Mouse (Mus musculus) CH12.LX (cell line): Measurements from ENCODE around the gene Mical3. TPM values are rescaled to one million over a fixed set of nuclear protein-coding genes. Genes with fewer than 3 reads are reported as not detected.

Experiments
- DNase-seq: peaks from one replicate; pipeline ENCODE4 v3.0.0-alpha.2; 2013; ENCODE audit errors: extremely low read depth
- H3K27ac ChIP-seq: 2 replicates; pipeline ENCODE4 v1.5.1; 2012; ENCODE audit warnings: low read depth, mild to moderate bottlenecking, control low read depth, moderate library complexity; ENCODE audit not compliant: insufficient read depth
- H3K27me3 ChIP-seq: replicated peaks from 2 replicates; pipeline ENCODE3; 2012; ENCODE audit warnings: inconsistent platforms
- H3K36me3 ChIP-seq, 2 experiments: replicated peaks in 1 of 2; 2 replicates each; pipeline versions ENCODE3 to v1.6.1; 2012; ENCODE audit warnings: inconsistent platforms in 1 of 2, low read length in 1 of 2, mild to moderate bottlenecking in 1 of 2, mixed read lengths in 1 of 2, moderate library complexity in 1 of 2; ENCODE audit not compliant: control insufficient read depth in 1 of 2, insufficient read depth in 1 of 2
- H3K4me1 ChIP-seq, 2 experiments: 2 replicates each; pipeline ENCODE4 v1.6.1; 2012; ENCODE audit warnings: inconsistent platforms in 1 of 2, moderate library complexity in 1 of 2; ENCODE audit not compliant: insufficient read depth in 2 of 2, control insufficient read depth in 1 of 2
- H3K4me2 ChIP-seq: 2 replicates; pipeline ENCODE4 v1.6.1; 2012; ENCODE audit warnings: low read depth, mild to moderate bottlenecking, control low read depth; ENCODE audit not compliant: poor library complexity, insufficient read depth, severe bottlenecking
- H3K4me3 ChIP-seq, 3 experiments: fragments of 150-350 bp in 1 of 3; sonication (generic) in 1 of 3; replicated peaks in 1 of 3; 2 replicates each; pipeline versions ENCODE3 to v1.5.1; 2011 to 2012; ENCODE audit warnings: low read depth in 2 of 3, low read length in 2 of 3, mild to moderate bottlenecking in 2 of 3, moderate library complexity in 2 of 3, control low read depth in 1 of 3, improper control_type of control experiment in 1 of 3, inconsistent platforms in 1 of 3, mixed read lengths in 1 of 3; ENCODE audit not compliant: poor library complexity in 1 of 3
- H3K79me2 ChIP-seq: replicated peaks from 2 replicates; pipeline ENCODE4 v1.6.1; 2012; ENCODE audit warnings: mild to moderate bottlenecking, moderate library complexity; ENCODE audit not compliant: control insufficient read depth, poor library complexity, insufficient read depth, severe bottlenecking; ENCODE audit errors: extremely low read depth
- H3K9ac ChIP-seq: 2 replicates; pipeline ENCODE4 v1.6.1; 2012; ENCODE audit warnings: low read depth, mild to moderate bottlenecking, control low read depth, moderate library complexity; ENCODE audit not compliant: insufficient read depth
- H3K9me3 ChIP-seq: replicated peaks from 2 replicates; pipeline ENCODE3; 2012; ENCODE audit warnings: low read length, inconsistent platforms, mixed read lengths
- CTCF ChIP-seq, 2 experiments: IDR thresholded peaks in 1 of 2; conservative IDR thresholded peaks in 1 of 2; 2 replicates each; pipeline ENCODE4 v1.5.1; 2011 to 2012; ENCODE audit warnings: low read depth in 2 of 2, low read length in 2 of 2, improper control_type of control experiment in 1 of 2, inconsistent platforms in 1 of 2, mild to moderate bottlenecking in 1 of 2, moderate library complexity in 1 of 2
- E2F4 ChIP-seq: IDR thresholded peaks from 2 replicates; pipeline ENCODE4 v1.6.1; 2011; ENCODE audit warnings: low read depth, low read length, improper control_type of control experiment; ENCODE audit not compliant: insufficient replicate concordance
- EP300 ChIP-seq: IDR thresholded peaks from 2 replicates; pipeline ENCODE4 v1.6.1; 2011; ENCODE audit warnings: low read length, improper control_type of control experiment
- ETS1 ChIP-seq: conservative IDR thresholded peaks from 2 replicates; pipeline ENCODE4 v1.6.1; 2012; ENCODE audit warnings: low read depth, mild to moderate bottlenecking, inconsistent platforms, low read length, improper control_type of control experiment, moderate library complexity
- GABPA ChIP-seq: IDR thresholded peaks from 2 replicates; pipeline ENCODE4 v1.6.1; 2012; ENCODE audit warnings: low read depth, low read length, improper control_type of control experiment, inconsistent platforms; ENCODE audit not compliant: insufficient replicate concordance
- HCFC1 ChIP-seq: IDR thresholded peaks from 2 replicates; pipeline ENCODE4 v1.6.1; 2012; ENCODE audit warnings: low read depth, mild to moderate bottlenecking, inconsistent platforms, low read length, improper control_type of control experiment
- IRF4 ChIP-seq: IDR thresholded peaks from 2 replicates; pipeline ENCODE4 v1.6.1; 2014; ENCODE audit warnings: low read depth, mild to moderate bottlenecking, inconsistent platforms, low read length, improper control_type of control experiment
- JUND ChIP-seq: conservative IDR thresholded peaks from 2 replicates; pipeline ENCODE4 v1.6.1; 2011; ENCODE audit warnings: low read depth, low read length, improper control_type of control experiment
- MAFK ChIP-seq: IDR thresholded peaks from 2 replicates; pipeline ENCODE4 v1.6.1; 2011; ENCODE audit warnings: low read length, improper control_type of control experiment; ENCODE audit not compliant: insufficient replicate concordance
- MAX ChIP-seq: IDR thresholded peaks from 2 replicates; pipeline ENCODE4 v1.6.1; 2011; ENCODE audit warnings: low read length, improper control_type of control experiment
- MEF2A ChIP-seq: IDR thresholded peaks from 2 replicates; pipeline ENCODE4 v1.6.1; 2014; ENCODE audit warnings: low read depth, mild to moderate bottlenecking, inconsistent platforms, low read length, improper control_type of control experiment, borderline replicate concordance
- MXI1 ChIP-seq: IDR thresholded peaks from 2 replicates; pipeline ENCODE4 v1.6.1; 2011; ENCODE audit warnings: mild to moderate bottlenecking, low read depth, low read length, improper control_type of control experiment
- NRF1 ChIP-seq: IDR thresholded peaks from 2 replicates; pipeline ENCODE4 v1.6.1; 2014; ENCODE audit warnings: low read depth, mild to moderate bottlenecking, inconsistent platforms, low read length, improper control_type of control experiment, moderate library complexity
- RAD21 ChIP-seq: IDR thresholded peaks from 2 replicates; pipeline ENCODE4 v1.6.1; 2011; ENCODE audit warnings: low read depth, mild to moderate bottlenecking, low read length, improper control_type of control experiment, moderate library complexity
- SIN3A ChIP-seq: IDR thresholded peaks from 2 replicates; pipeline ENCODE4 v1.6.1; 2012; ENCODE audit warnings: low read length, improper control_type of control experiment, inconsistent platforms
- SMC3 ChIP-seq: IDR thresholded peaks from 2 replicates; pipeline ENCODE4 v1.6.1; 2011; ENCODE audit warnings: low read depth, low read length, improper control_type of control experiment
- TBP ChIP-seq: conservative IDR thresholded peaks from 2 replicates; pipeline ENCODE4 v1.6.1; 2011; ENCODE audit warnings: low read depth, low read length, improper control_type of control experiment
- TCF12 ChIP-seq: IDR thresholded peaks from 2 replicates; pipeline ENCODE4 v1.6.1; 2014; ENCODE audit warnings: low read depth, mild to moderate bottlenecking, inconsistent platforms, low read length, improper control_type of control experiment
- USF2 ChIP-seq: conservative IDR thresholded peaks from 2 replicates; pipeline ENCODE4 v1.6.1; 2011; ENCODE audit warnings: low read depth, low read length, improper control_type of control experiment
- ZNF384 ChIP-seq: IDR thresholded peaks from 2 replicates; pipeline ENCODE4 v1.6.1; 2012; ENCODE audit warnings: low read depth, low read length, improper control_type of control experiment, inconsistent platforms
- dilution Hi-C: fragments of 300-500 bp; cut with MboI; formaldehyde crosslinking; loops from 2 replicates; pipeline ENCODE4 v1.14.3; 2020; ENCODE audit warnings: low sequenced_read_pairs; ENCODE audit not compliant: extremely low pct_unique_long_range_greater_than_20kb, extremely low pct_ligation_motif_present
- in situ Hi-C: fragments of 300-500 bp; cut with MboI; formaldehyde crosslinking; loops from 3 replicates; pipeline ENCODE4 v1.14.3; 2019; ENCODE audit warnings: low sequenced_read_pairs, low pct_ligation_motif_present, low pct_unique_long_range_greater_than_20kb, mixed read lengths
- polyA plus RNA-seq: library from polyadenylated mRNA; unstranded; fragments of >175 nt; gene quantifications from 2 replicates; pipeline ENCODE4 v1.2.1, GENCODE M21; 2012; ENCODE audit warnings: low read depth; ENCODE audit not compliant: insufficient read length
- total RNA-seq, 2 experiments: library from RNA; depleted of rRNA; stranded (reverse); fragments of 300-350 nt in 1 of 2; fragments of >200 nt in 1 of 2; gene quantifications; 2 replicates each; pipeline ENCODE4 v1.2.3; 2012 to 2014

The Mical3 gene
- total and polyA plus RNA-seq, 3 experiments: 10.2 to 56.3 (median 26.8) TPM

DNA sequence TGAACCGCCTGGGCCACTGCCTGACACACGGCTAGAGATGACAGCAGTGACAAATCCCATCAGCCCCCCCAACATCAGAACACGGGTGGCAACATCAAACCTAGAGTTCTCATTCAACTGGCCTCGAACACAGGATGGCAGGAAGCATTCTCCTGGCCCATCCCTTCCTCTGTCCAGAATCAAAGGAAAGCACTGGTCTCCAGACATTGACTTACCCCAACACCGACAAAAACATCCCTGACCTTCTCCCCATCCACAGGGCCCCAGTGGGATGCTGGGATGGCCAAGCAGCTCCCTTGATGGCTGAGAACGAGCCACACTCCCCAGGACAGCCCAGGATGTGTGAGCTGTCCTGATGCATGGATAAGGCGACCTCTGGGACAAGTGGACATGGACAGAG lies 57.5 kb downstream of the Mical3 start:
- Histone ChIP-seq H3K27me3 (no peaks in the 10 kb centered on the region), H3K79me2 (no peaks in the 10 kb centered on the region; the same call in 1 of the 2 replicates), H3K4me2 (no peak overlapping the region), H3K27ac (no peak overlapping the region), H3K4me3 (no peak overlapping the region), H3K36me3 (peaks cover under 1 to 47% of the 10 kb centered on the region in 2 experiments), H3K9ac (no peak overlapping the region), H3K4me1 (peaks cover 46 to 89% of the 10 kb centered on the region in 2 experiments), H3K9me3 (no peaks in the 10 kb centered on the region)
- in situ Hi-C loops: no loop called here
- TF ChIP-seq MEF2A (no peak), RAD21 (no peak), EP300 (no peak), ZNF384 (no peak), TBP (no peak), E2F4 (no peak), IRF4 (no peak), MAX (no peak), MXI1 (no peak), MAFK (no peak), JUND (no peak), SIN3A (no peak), CTCF (conservative IDR thresholded peaks at IDR 0.05 in 1 of 2, IDR thresholded peaks at IDR 0.05 in 1 of 2; ENCODE audit: low read depth in 2 of 2, low read length in 2 of 2) (no peak), TCF12 (no peak), ETS1 (no peak), GABPA (no peak), USF2 (no peak), HCFC1 (no peak), NRF1 (no peak)
- DNase-seq: no peak
- dilution Hi-C loops: no loop called here

- Histone ChIP-seq H3K9me3 (no peaks in the 10 kb centered on the region), H3K36me3 (peaks cover 0 to 46% of the 10 kb centered on the region in 2 experiments), H3K27me3 (no peaks in the 10 kb centered on the region), H3K27ac (no peak overlapping the region), H3K4me1 (peaks cover 50 to 89% of the 10 kb centered on the region in 2 experiments), H3K9ac (no peak overlapping the region), H3K4me2 (no peak overlapping the region), H3K79me2 (no peaks in the 10 kb centered on the region; the same call in 1 of the 2 replicates), H3K4me3 (no peak overlapping the region)
- in situ Hi-C loops: no loop called here
- dilution Hi-C loops: no loop called here
- DNase-seq: no peak
- TF ChIP-seq SMC3 (peak; percentile 23; the same call in 1 of the 2 replicates), CTCF (conservative IDR thresholded peaks at IDR 0.05 in 1 of 2, IDR thresholded peaks at IDR 0.05 in 1 of 2; ENCODE audit: low read depth in 2 of 2, low read length in 2 of 2) (peak in 1 of 2 experiments; percentile 28; a peak in 2 of 4 replicates), SIN3A (no peak), MAX (no peak)
Observed at GRCm38 (mm10) chr6:121072615-121073014, 58.2 kb downstream of the Mical3 start.
